Mouse (Mus musculus) heart, postnatal 10 days (tissue): ENCODE results near the gene Ctsll3. TPM values are rescaled to one million over a fixed set of nuclear protein-coding genes. Genes with fewer than 3 reads are reported as not detected.

Source experiments
- DNase-seq, 2 experiments: peaks; one replicate each; pipeline ENCODE4 v3.0.0; 2021
- intact Hi-C: fragments of 180-260 bp; cut with DNase I; formaldehyde crosslinking; loops from one replicate; pipeline ENCODE4 v1.15.1; 2025
- total RNA-seq, 2 experiments: library from RNA; stranded (reverse); gene quantifications; 2 replicates each; pipeline ENCODE4 v1.2.3; 2021

Gene Ctsll3
- total RNA-seq, 2 experiments from 2014 or later, result not detected

GRCm38 (mm10) chr13:60753216-60753615 is 49.4 kb downstream of the Ctsll3 start:
- intact Hi-C loops, result loop anchor here (10.0 kb wide), 1 partner anchor 412 kb away; the partner anchor contains the start of gene Ctsr

GRCm38 (mm10) chr13:60750930-60751329 is 51.7 kb downstream of the Ctsll3 start:
- intact Hi-C loops, result loop anchor here (10.0 kb wide), 1 partner anchor 414 kb away; the partner anchor contains the start of gene Ctsr

More at GRCm38 (mm10) chr13:60753216-60753615, 49.4 kb downstream of the Ctsll3 start:
- no peak for DNase-seq

GRCm38 (mm10) chr13:60748556-60748955 is 54.1 kb downstream of the Ctsll3 start:
- no peak for DNase-seq
- intact Hi-C loops, result no loop called here

More at GRCm38 (mm10) chr13:60750930-60751329, 51.7 kb downstream of the Ctsll3 start:
- DNase-seq, result no peak

Other genes with a start within 250 kb of the Ctsll3 start
- gene Dapk1, start 200.9 kb downstream of the Ctsll3 start, total RNA-seq, result 10 to 100 TPM; 25.4 to 25.9 TPM
- not detected for gene BC051665, start 16.5 kb downstream of the Ctsll3 start, total RNA-seq
- gene 4930486L24Rik, start 61.6 kb upstream of the Ctsll3 start, total RNA-seq, result under 1 TPM in 1 of 2 experiments, not detected in 1; 0.86 TPM
- gene Gm49392, start 94.0 kb upstream of the Ctsll3 start, total RNA-seq, result 1 to 10 TPM; 1.5 to 1.7 TPM
- gene Ctla2b, start 94.6 kb upstream of the Ctsll3 start, total RNA-seq, result 10 to 100 TPM in 1 of 2 experiments, 1 to 10 TPM in 1; 9.0 to 10.4 TPM
- gene Tpbpb, start 102.0 kb upstream of the Ctsll3 start, total RNA-seq, result not detected
- gene Gm49393, start 132.7 kb upstream of the Ctsll3 start, total RNA-seq, result not detected
- gene Gm49391, start 133.7 kb upstream of the Ctsll3 start, total RNA-seq, result 1 to 10 TPM in 1 of 2 experiments, not detected in 1; 2.6 TPM
- 100 to 1,000 TPM in 1 of 2 experiments, 10 to 100 TPM in 1; 79.1 to 128 TPM for gene Ctla2a, start 133.8 kb upstream of the Ctsll3 start, total RNA-seq
- gene Tpbpa, start 139.1 kb upstream of the Ctsll3 start, total RNA-seq, result not detected
- not detected for gene Ctsj, start 203.1 kb upstream of the Ctsll3 start, total RNA-seq
- gene Ctsq, start 237.8 kb upstream of the Ctsll3 start, total RNA-seq, result not detected